In genomic region chr11:80877131-80877651, GRCm38 (mm10) we compare ENCODE assay signal across 9 mouse cellular contexts. TPM values are rescaled to one million over a fixed set of nuclear protein-coding genes. Genes with fewer than 3 reads are reported as not detected.
A peak's percentile ranks its signal among the peaks of the same experiment; 100 is the strongest.
DNase-seq lines count a peak whose midpoint lies in the region; ATAC-seq lines count a peak whose summit lies in the region.
"Had no signal": no experiment of that assay in that cellular context is flagged by ENCODE, and none has a peak within 500 bp of the region (broad histone marks: within the 10 kb centered on the region; RNA-seq: fewer than 3 reads in every experiment).

No protein-coding gene starts in this region.

- no peaks in the 10 kb centered on the region for H3K36me3 ChIP-seq in neural tube, embryonic 13.5 days
- H3K36me3 ChIP-seq: heart, embryonic 13.5 days had no signal

- no peak overlapping the region for H3K4me3 ChIP-seq in neural tube, embryonic 13.5 days
- H3K4me3 ChIP-seq: heart, embryonic 13.5 days had no signal

- H3K4me1 ChIP-seq in neural tube, embryonic 13.5 days (replicated peaks) = peaks cover 8% of the 10 kb centered on the region

- DNase-seq in right cerebral cortex, adult 18-20 months = peak; percentile 47
- no peak for DNase-seq in right cerebral cortex, postnatal 25 days
- peak; percentile 73 to 75 for DNase-seq in cerebellum, postnatal 36 days
- peak; percentile 38 to 49 for DNase-seq in heart, postnatal 36 days
- peak; percentile 55 to 60 for DNase-seq in layer of hippocampus, postnatal 10 days (ENCODE audit: low spot score in 2 of 2)
- DNase-seq in thymus, postnatal 0 days (ENCODE audit: low spot score) = no peak

- no peaks in the 10 kb centered on the region for H3K9me3 ChIP-seq in neural tube, embryonic 13.5 days
- H3K9me3 ChIP-seq: heart, embryonic 13.5 days had no signal

- H3K27me3 ChIP-seq in neural tube, embryonic 13.5 days = no peaks in the 10 kb centered on the region
- H3K27me3 ChIP-seq: heart, embryonic 13.5 days had no signal

- intact Hi-C loops in heart, postnatal 36 days (cut with DNase I) = no loop called here

- ATAC-seq in neural tube, embryonic 13.5 days (ENCODE audit: low read depth) = peak; percentile 32; the same call in 1 of the 2 replicates
- ATAC-seq in megakaryocyte-erythroid progenitor cell, adult 5-6 weeks (replicated peaks; ENCODE audit: low FRiP score, low TSS enrichment, poor library complexity, severe bottlenecking) = no peak

- WGBS in neural tube, embryonic 13.5 days = 64% methylated on average over 11 of the region's 11 CpGs

- H3K9ac ChIP-seq in neural tube, embryonic 13.5 days = no peak overlapping the region
- H3K9ac ChIP-seq: heart, embryonic 13.5 days had no signal

- H3K4me2 ChIP-seq in neural tube, embryonic 13.5 days = no peak overlapping the region
- H3K4me2 ChIP-seq: heart, embryonic 13.5 days had no signal

- no peak overlapping the region for H3K27ac ChIP-seq in neural tube, embryonic 13.5 days (replicated peaks)
- H3K27ac ChIP-seq: heart, embryonic 13.5 days had no signal

RNA-seq across cellular contexts. Expression of gene Spaca3, which starts 19.0 kb away (rescaled TPM):
- total RNA-seq in heart, postnatal 36 days (2021) = not detected
- not detected for total RNA-seq in layer of hippocampus, postnatal 10 days (2021)
- not detected in 2 replicates for polyA plus RNA-seq in neural tube, embryonic 13.5 days (2015; fragmentation: Nextera tagmentation; extraction: Ambion mirVana)
- polyA plus RNA-seq in thymus, postnatal 0 days (2015; fragmentation: Nextera tagmentation; extraction: Ambion mirVana) = not detected in 2 replicates
- not detected in 2 replicates for total RNA-seq in megakaryocyte-erythroid progenitor cell, adult 5-6 weeks (2014; fragmentation: Nextera tagmentation)
- not detected in 2 replicates for total RNA-seq in megakaryocyte-erythroid progenitor cell, adult 5-6 weeks (2017)
- polyA plus RNA-seq: heart, embryonic 13.5 days had no signal

Comparison
In these comparisons a context has a peak if more than half of its experiments do, and no peak if none do; other contexts are left out.
1. DNase-seq: peak in right cerebral cortex, adult 18-20 months (single experiment), cerebellum, postnatal 36 days (2 of 2), heart, postnatal 36 days (2 of 2) and layer of hippocampus, postnatal 10 days (2 of 2); none in right cerebral cortex, postnatal 25 days (single experiment) and thymus, postnatal 0 days (single experiment).